Mouse (Mus musculus): Measurements from ENCODE around the gene Castor2. TPM values are rescaled to one million over a fixed set of nuclear protein-coding genes. Genes with fewer than 3 reads are reported as not detected.

Castor2 gene
- polyA plus RNA-seq, 1 experiment = 15.9 TPM

DNA sequence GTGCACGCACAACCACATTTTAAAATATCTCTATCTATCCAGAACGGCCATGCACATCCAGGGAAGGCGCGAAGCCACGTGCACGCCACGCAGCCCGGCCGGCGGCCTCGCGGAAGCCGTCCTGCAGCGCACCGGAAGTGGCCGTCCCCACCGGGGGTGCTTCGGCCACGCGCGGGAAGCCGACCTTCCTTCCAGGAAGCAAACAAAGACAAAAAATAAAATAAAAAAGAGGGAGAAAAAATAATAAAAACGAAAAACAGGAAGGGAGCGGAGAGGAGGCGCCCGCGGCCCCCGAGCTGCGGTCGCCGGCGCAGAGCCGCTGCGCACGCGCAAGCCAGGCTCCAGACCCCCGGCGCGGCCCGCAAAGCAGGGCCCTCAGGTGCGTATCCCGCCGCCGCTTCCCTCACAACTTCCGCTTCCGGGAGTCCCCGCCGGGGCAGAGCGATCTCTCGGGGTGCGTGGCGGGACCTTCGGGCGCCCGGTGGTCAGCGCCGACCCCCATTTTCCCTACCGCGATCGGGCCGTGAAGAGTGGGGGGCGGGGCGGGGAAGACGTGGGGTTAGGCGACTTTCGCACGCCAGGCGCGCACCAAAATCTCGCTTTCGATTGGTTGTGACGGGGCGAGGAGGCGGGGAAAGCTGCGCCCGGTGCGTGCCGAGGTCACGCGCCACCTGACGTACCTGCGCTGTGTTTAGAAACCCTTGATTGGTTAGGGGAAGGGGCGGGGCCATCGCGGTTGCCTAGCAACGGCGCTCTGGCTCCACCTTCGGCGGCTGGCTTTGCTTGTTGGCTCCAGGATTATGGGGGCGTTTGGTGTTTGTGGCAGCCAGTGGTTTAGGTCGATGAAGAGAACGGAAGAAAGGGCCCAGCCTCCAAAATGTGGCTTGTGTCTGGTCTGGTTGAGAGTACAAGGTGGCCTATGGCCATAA is 84.6 kb downstream of the Castor2 start, which contains the start of gene Gtf2ird2:
Gene Gtf2ird2 (plus strand): TSS at position 140 of the 929 bp plus-strand sequence.
- H3K27me3 ChIP-seq (ENCODE audit: control insufficient read depth, insufficient read depth, low read length) = no peaks in the 10 kb centered on the region
- H3K36me3 ChIP-seq (ENCODE audit: control insufficient read depth, insufficient read depth, low read length) = no peaks in the 10 kb centered on the region
- H3K4me3 ChIP-seq (ENCODE audit: control insufficient read depth, insufficient read depth, low read length) = peak within 1 kb of the TSS; percentile 53
- WGBS = under 1% methylated on average over 92 of the region's 92 CpGs
- peaks cover 23% of the 10 kb centered on the region for H3K4me1 ChIP-seq (replicated peaks; ENCODE audit: control insufficient read depth, insufficient read depth, low read length)
- peak; percentile 99 for DNase-seq
- peak within 1 kb of the TSS; percentile 43 for H3K27ac ChIP-seq (ENCODE audit: control insufficient read depth, insufficient read depth, low read length)
- peak; percentile 77 for TF ChIP-seq POLR2A (IDR thresholded peaks at IDR 0.05; ENCODE audit: control insufficient read depth, extremely low read depth, insufficient read depth, low read length, poor library complexity)
- TF ChIP-seq CTCF (IDR thresholded peaks at IDR 0.05; ENCODE audit: borderline replicate concordance, control insufficient read depth, extremely low read depth, insufficient read depth, low read length, poor library complexity) = peak; percentile 60; the same call in 1 of the 2 replicates

GRCm38 (mm10) chr5:134186059-134186458 is 86.5 kb downstream of the Castor2 start:
- Histone ChIP-seq H3K36me3 (ENCODE audit: control insufficient read depth, insufficient read depth, low read length) (no peaks in the 10 kb centered on the region), H3K27me3 (ENCODE audit: control insufficient read depth, insufficient read depth, low read length) (no peaks in the 10 kb centered on the region), H3K27ac (ENCODE audit: control insufficient read depth, insufficient read depth, low read length) (no peak overlapping the region), H3K4me3 (ENCODE audit: control insufficient read depth, insufficient read depth, low read length) (no peak overlapping the region), H3K4me1 (replicated peaks; ENCODE audit: control insufficient read depth, insufficient read depth, low read length) (peaks cover 23% of the 10 kb centered on the region)
- no peak for TF ChIP-seq POLR2A (IDR thresholded peaks at IDR 0.05; ENCODE audit: control insufficient read depth, extremely low read depth, insufficient read depth, low read length, poor library complexity)
- no peak for TF ChIP-seq CTCF (IDR thresholded peaks at IDR 0.05; ENCODE audit: borderline replicate concordance, control insufficient read depth, extremely low read depth, insufficient read depth, low read length, poor library complexity)
- WGBS = 50% methylated on average over 3 of the region's 3 CpGs
- DNase-seq = no peak

GRCm38 (mm10) chr5:134186961-134187731 is 87.6 kb downstream of the Castor2 start:
- peak; percentile 73 for DNase-seq
- TF ChIP-seq CTCF (IDR thresholded peaks at IDR 0.05; ENCODE audit: borderline replicate concordance, control insufficient read depth, extremely low read depth, insufficient read depth, low read length, poor library complexity) (peak; percentile 76; the same call in 1 of the 2 replicates), POLR2A (IDR thresholded peaks at IDR 0.05; ENCODE audit: control insufficient read depth, extremely low read depth, insufficient read depth, low read length, poor library complexity) (no peak)
- no peak overlapping the region for H3K4me3 ChIP-seq (ENCODE audit: control insufficient read depth, insufficient read depth, low read length)
- H3K36me3 ChIP-seq (ENCODE audit: control insufficient read depth, insufficient read depth, low read length) = no peaks in the 10 kb centered on the region
- H3K4me1 ChIP-seq (replicated peaks; ENCODE audit: control insufficient read depth, insufficient read depth, low read length) = peaks cover 22% of the 10 kb centered on the region
- H3K27me3 ChIP-seq (ENCODE audit: control insufficient read depth, insufficient read depth, low read length) = no peaks in the 10 kb centered on the region
- H3K27ac ChIP-seq (ENCODE audit: control insufficient read depth, insufficient read depth, low read length) = no peak overlapping the region
- WGBS = 89% methylated on average over 4 of the region's 4 CpGs

GRCm38 (mm10) chr5:134188571-134188970 is 89.1 kb downstream of the Castor2 start:
- TF ChIP-seq POLR2A (IDR thresholded peaks at IDR 0.05; ENCODE audit: control insufficient read depth, extremely low read depth, insufficient read depth, low read length, poor library complexity) (no peak), CTCF (IDR thresholded peaks at IDR 0.05; ENCODE audit: borderline replicate concordance, control insufficient read depth, extremely low read depth, insufficient read depth, low read length, poor library complexity) (no peak)
- 12% methylated on average over 7 of the region's 7 CpGs for WGBS
- no peak for DNase-seq
- H3K27me3 ChIP-seq (ENCODE audit: control insufficient read depth, insufficient read depth, low read length) = no peaks in the 10 kb centered on the region
- no peaks in the 10 kb centered on the region for H3K36me3 ChIP-seq (ENCODE audit: control insufficient read depth, insufficient read depth, low read length)
- H3K4me1 ChIP-seq (replicated peaks; ENCODE audit: control insufficient read depth, insufficient read depth, low read length) = peaks cover 13% of the 10 kb centered on the region
- H3K27ac ChIP-seq (ENCODE audit: control insufficient read depth, insufficient read depth, low read length) = peak overlapping the region; percentile 51; the same call in 1 of the 2 replicates
- H3K4me3 ChIP-seq (ENCODE audit: control insufficient read depth, insufficient read depth, low read length) = no peak overlapping the region

- 88% methylated on average over 8 of the region's 8 CpGs for WGBS
- Histone ChIP-seq H3K27ac (ENCODE audit: control insufficient read depth, insufficient read depth, low read length) (no peak overlapping the region), H3K4me3 (ENCODE audit: control insufficient read depth, insufficient read depth, low read length) (no peak overlapping the region), H3K4me1 (replicated peaks; ENCODE audit: control insufficient read depth, insufficient read depth, low read length) (no peaks in the 10 kb centered on the region; the same call in 1 of the 2 replicates), H3K36me3 (ENCODE audit: control insufficient read depth, insufficient read depth, low read length) (no peaks in the 10 kb centered on the region), H3K27me3 (ENCODE audit: control insufficient read depth, insufficient read depth, low read length) (no peaks in the 10 kb centered on the region)
- DNase-seq = no peak
- TF ChIP-seq POLR2A (IDR thresholded peaks at IDR 0.05; ENCODE audit: control insufficient read depth, extremely low read depth, insufficient read depth, low read length, poor library complexity) (no peak), CTCF (IDR thresholded peaks at IDR 0.05; ENCODE audit: borderline replicate concordance, control insufficient read depth, extremely low read depth, insufficient read depth, low read length, poor library complexity) (no peak)
Measured at GRCm38 (mm10) chr5:134193664-134194063, 94.2 kb downstream of the Castor2 start.

Other genes starting within 250 kb of the Castor2 start
- 18.0 and 20.4 TPM in 2 replicates for gene Rcc1l, start 77.1 kb downstream of the Castor2 start, polyA plus RNA-seq (2012; rRNA removed)
- gene Gtf2ird2, start 84.3 kb downstream of the Castor2 start, polyA plus RNA-seq (2012; rRNA removed) = 9.7 and 9.9 TPM in 2 replicates
- gene Ncf1, start 129.9 kb downstream of the Castor2 start, polyA plus RNA-seq (2012; rRNA removed) = 28.6 and 35.9 TPM in 2 replicates
- gene Gtf2i, start 215.0 kb downstream of the Castor2 start, polyA plus RNA-seq (2012; rRNA removed) = 131 and 136 TPM in 2 replicates